Mouse (Mus musculus) limb, embryonic 10.5 days (tissue): ENCODE measurements around the gene Slc35f5. TPM values are rescaled to one million over a fixed set of nuclear protein-coding genes. Genes with fewer than 3 reads are reported as not detected.

ENCODE experiments used
- DNase-seq: peaks from one replicate; pipeline ENCODE4 v3.0.0-alpha.2; 2017; ENCODE audit warnings: low spot score
- H3K27ac ChIP-seq: fragments of 300-500 bp; sonication (generic); 2 replicates; pipeline ENCODE4 v1.5.1; 2016; ENCODE audit warnings: mild to moderate bottlenecking
- H3K27me3 ChIP-seq: fragments of 300-500 bp; sonication (generic); 2 replicates; pipeline ENCODE4 v1.6.1; 2016; ENCODE audit warnings: low read depth, mild to moderate bottlenecking; ENCODE audit not compliant: poor library complexity, severe bottlenecking
- H3K36me3 ChIP-seq: fragments of 300-500 bp; sonication (generic); 2 replicates; pipeline ENCODE4 v1.6.1; 2016; ENCODE audit warnings: mild to moderate bottlenecking, moderate library complexity
- H3K4me1 ChIP-seq: fragments of 300-500 bp; sonication (generic); 2 replicates; pipeline ENCODE4 v1.6.1; 2016
- H3K4me3 ChIP-seq: fragments of 300-500 bp; sonication (generic); 2 replicates; pipeline ENCODE4 v1.5.1; 2016; ENCODE audit warnings: mild to moderate bottlenecking, moderate library complexity
- H3K9me3 ChIP-seq: fragments of 300-500 bp; sonication (generic); replicated peaks from 2 replicates; pipeline ENCODE4 v1.6.1; 2016; ENCODE audit warnings: mild to moderate bottlenecking
- WGBS: fragments of 180-500 bp; shearing (Covaris S2); methylation state at CpG from one replicate; pipeline ENCODE4 v1.1.7; 2016; 5-methylcytosine and 5-hydroxymethylcytosine counted together
- polyA plus RNA-seq: library from polyadenylated mRNA; unstranded; fragments of >200 nt; fragmentation: Nextera tagmentation; extraction: Ambion mirVana; gene quantifications from 2 replicates; pipeline ENCODE4 v1.2.1, GENCODE M21; 2016

The Slc35f5 gene
- polyA plus RNA-seq, 1 experiment from 2014 or later = 25.3 TPM

- Histone ChIP-seq H3K36me3 (no peaks in the 10 kb centered on the region), H3K9me3 (no peaks in the 10 kb centered on the region), H3K4me3 (no peak overlapping the region), H3K27ac (no peak overlapping the region), H3K4me1 (no peaks in the 10 kb centered on the region), H3K27me3 (no peaks in the 10 kb centered on the region)
- no peak for DNase-seq
- WGBS = 91% methylated on average over 7 of the region's 7 CpGs
Measured at GRCm38 (mm10) chr1:125542008-125542999, 18.1 kb upstream of the Slc35f5 start.

DNA sequence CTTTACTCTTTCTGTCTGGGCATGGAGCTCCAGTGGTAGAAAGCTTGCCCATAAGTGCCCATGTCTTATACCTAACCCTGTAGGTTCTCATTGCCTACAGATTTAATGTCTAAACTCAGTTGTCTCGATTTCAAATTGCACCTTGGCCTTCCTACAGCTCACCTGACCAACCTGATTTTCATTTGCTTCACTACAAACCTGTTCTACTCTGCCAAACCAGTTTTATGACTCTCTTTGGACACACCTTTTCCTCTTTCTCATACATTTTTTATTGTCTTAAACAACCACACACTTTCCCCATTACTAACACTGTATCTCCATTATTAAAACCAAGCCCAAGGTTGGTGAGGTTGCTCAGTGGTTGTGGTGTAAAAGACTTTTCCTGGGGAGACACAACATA is 10.5 kb upstream of the Slc35f5 start:
- no peaks in the 10 kb centered on the region for H3K9me3 ChIP-seq
- H3K4me3 ChIP-seq = no peak overlapping the region
- no peak for DNase-seq
- no peak overlapping the region for H3K27ac ChIP-seq
- H3K27me3 ChIP-seq = no peaks in the 10 kb centered on the region
- 61% methylated on average over 1 of the region's 1 CpGs for WGBS
- H3K36me3 ChIP-seq = no peaks in the 10 kb centered on the region
- H3K4me1 ChIP-seq = no peaks in the 10 kb centered on the region

DNA sequence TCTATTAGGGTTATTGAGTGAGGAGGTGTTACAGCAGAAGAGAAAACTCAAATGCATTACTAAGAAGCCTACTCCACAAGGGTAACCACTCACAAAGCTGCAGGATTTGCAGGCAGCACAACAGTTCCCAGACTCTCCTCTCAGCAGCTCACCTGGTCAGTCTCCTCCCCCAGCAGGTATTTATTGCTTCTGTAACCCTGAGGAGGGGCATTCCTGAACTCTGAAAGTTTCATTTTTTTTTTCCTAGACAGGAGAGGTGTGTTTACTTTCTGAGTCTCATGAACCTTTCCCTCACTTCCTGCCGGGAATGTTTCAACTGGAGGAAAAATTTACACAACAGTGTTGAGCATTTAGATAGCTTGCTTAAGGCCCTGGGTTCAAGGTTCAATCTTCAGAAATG is 10.0 kb upstream of the Slc35f5 start:
- H3K36me3 ChIP-seq = no peaks in the 10 kb centered on the region

GRCm38 (mm10) chr1:125551564-125551963 is 8.8 kb upstream of the Slc35f5 start:
- Histone ChIP-seq H3K36me3 (no peaks in the 10 kb centered on the region), H3K27ac (no peak overlapping the region), H3K27me3 (no peaks in the 10 kb centered on the region), H3K9me3 (no peaks in the 10 kb centered on the region), H3K4me1 (no peaks in the 10 kb centered on the region), H3K4me3 (no peak overlapping the region)
- no peak for DNase-seq
- 89% methylated on average over 2 of the region's 2 CpGs for WGBS

More for the DNA sequence above, 10.0 kb upstream of the Slc35f5 start:
- Histone ChIP-seq H3K9me3 (no peaks in the 10 kb centered on the region), H3K4me3 (no peak overlapping the region), H3K27ac (no peak overlapping the region), H3K4me1 (no peaks in the 10 kb centered on the region), H3K27me3 (no peaks in the 10 kb centered on the region)
- WGBS = 75% methylated on average over 1 of the region's 1 CpGs
- DNase-seq = no peak

DNA sequence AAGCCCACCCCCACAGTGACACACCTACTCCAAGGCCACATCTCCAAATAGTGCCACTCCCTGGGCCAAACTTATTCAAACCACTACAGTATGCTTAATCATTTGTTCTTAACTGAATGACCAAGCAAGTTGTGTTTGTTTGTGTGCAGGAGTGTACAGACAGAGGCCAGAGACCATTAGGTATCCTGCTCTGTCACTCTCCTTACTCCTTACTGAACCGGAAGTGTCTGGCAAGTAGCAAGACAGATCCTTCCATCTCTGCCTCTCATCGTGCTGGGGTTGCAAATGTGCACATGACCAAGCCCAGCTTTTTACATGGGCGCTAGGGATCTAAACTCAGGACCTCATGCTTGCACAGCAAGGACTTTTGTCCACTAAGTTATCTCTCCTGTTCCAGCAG is 1.1 kb upstream of the Slc35f5 start:
- Histone ChIP-seq H3K4me1 (peaks cover 11% of the 10 kb centered on the region), H3K4me3 (no peak overlapping the region), H3K36me3 (no peaks in the 10 kb centered on the region), H3K9me3 (no peaks in the 10 kb centered on the region), H3K27me3 (no peaks in the 10 kb centered on the region), H3K27ac (peak overlapping the region; percentile 91; the same call in 1 of the 2 replicates)
- DNase-seq = no peak
- WGBS = 78% methylated on average over 3 of the region's 3 CpGs

DNA sequence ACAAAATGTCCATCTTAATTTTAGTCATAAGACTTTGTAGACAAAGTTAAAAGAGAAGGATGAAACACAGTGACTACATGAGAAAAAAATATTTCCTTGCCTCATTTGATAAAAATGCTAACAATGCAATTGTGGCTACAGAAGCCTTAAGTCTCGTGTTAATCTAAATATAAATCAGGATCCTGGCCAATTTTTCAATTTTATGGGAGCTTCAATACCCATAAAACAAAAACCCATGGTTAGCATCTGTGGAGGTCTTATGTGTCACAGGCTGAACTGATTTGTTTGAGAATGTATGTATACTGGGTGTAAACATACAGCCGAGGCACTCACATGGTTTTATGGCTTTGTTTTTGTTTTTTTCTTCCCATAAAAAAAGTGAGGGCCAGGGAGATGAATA is 674 bp upstream of the Slc35f5 start:
- Histone ChIP-seq H3K27me3 (no peaks in the 10 kb centered on the region), H3K9me3 (no peaks in the 10 kb centered on the region), H3K27ac (peak overlapping the region; percentile 91), H3K36me3 (no peaks in the 10 kb centered on the region), H3K4me3 (peak overlapping the region; percentile 89), H3K4me1 (peaks cover 11% of the 10 kb centered on the region)
- no peak for DNase-seq
- WGBS = 34% methylated on average over 2 of the region's 2 CpGs

- Histone ChIP-seq H3K9me3 (no peaks in the 10 kb centered on the region), H3K27ac (peak overlapping the region; percentile 91), H3K4me1 (peaks cover 11% of the 10 kb centered on the region), H3K27me3 (no peaks in the 10 kb centered on the region), H3K36me3 (peaks cover 4% of the 10 kb centered on the region; the same call in 1 of the 2 replicates), H3K4me3 (peak overlapping the region; percentile 89)
- no peak for DNase-seq
- WGBS = 2% methylated on average over 29 of the region's 29 CpGs
Measured at GRCm38 (mm10) chr1:125561206-125561605, 811 bp downstream of the Slc35f5 start.

DNA sequence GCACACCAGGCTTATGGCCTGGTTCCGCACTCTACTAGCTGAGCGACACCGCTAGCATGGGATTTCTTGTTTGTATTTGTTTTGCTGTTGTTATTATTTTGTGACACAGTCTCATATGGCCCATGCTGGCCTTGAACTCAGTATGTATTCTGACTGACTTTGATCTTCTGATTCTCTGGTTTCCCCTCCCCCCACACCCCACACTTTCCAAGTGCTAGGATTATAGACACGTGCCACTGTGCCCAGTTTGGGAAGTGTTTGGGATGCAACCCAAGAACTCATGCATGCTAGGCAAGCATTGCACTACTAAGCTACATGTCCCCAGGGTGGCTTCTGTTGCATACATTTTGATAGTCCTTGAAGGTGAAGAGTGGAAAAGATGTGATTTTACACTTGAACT is 1.4 kb downstream of the Slc35f5 start:
- H3K36me3 ChIP-seq = peaks cover 4% of the 10 kb centered on the region; the same call in 1 of the 2 replicates
- peak; percentile 31 for DNase-seq
- peaks cover 11% of the 10 kb centered on the region for H3K4me1 ChIP-seq
- peak overlapping the region; percentile 89 for H3K4me3 ChIP-seq
- WGBS = 70% methylated on average over 4 of the region's 4 CpGs
- no peak overlapping the region for H3K27ac ChIP-seq
- no peaks in the 10 kb centered on the region for H3K9me3 ChIP-seq
- H3K27me3 ChIP-seq = no peaks in the 10 kb centered on the region

- Histone ChIP-seq H3K4me3 (no peak overlapping the region), H3K9me3 (no peaks in the 10 kb centered on the region), H3K27ac (no peak overlapping the region), H3K36me3 (peaks cover 38% of the 10 kb centered on the region), H3K27me3 (no peaks in the 10 kb centered on the region), H3K4me1 (no peaks in the 10 kb centered on the region)
- WGBS = 94% methylated on average over 4 of the region's 4 CpGs
- DNase-seq = no peak
Measured at GRCm38 (mm10) chr1:125568126-125568525, 7.7 kb downstream of the Slc35f5 start.

DNA sequence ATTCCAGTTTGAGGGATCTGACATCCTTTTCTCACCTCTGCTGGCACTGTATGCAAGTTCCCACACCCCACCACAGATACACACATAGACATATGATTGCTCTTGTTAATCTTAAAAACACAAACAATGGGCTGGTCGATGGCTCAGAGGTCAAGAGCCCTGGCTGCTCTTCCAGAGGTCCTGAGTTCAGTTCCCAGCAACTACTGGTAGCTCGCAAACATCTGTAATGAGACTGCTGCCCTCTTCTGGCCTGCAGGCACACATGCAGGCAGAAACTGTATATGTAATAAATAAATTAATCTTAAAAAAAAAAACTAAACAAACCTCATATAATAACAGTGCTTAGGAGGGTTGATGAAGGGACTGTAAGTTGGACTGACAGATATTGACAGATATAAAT is 13.8 kb downstream of the Slc35f5 start:
- 84% methylated on average over 2 of the region's 2 CpGs for WGBS
- Histone ChIP-seq H3K27me3 (no peaks in the 10 kb centered on the region), H3K9me3 (no peaks in the 10 kb centered on the region), H3K36me3 (peaks cover 57% of the 10 kb centered on the region), H3K27ac (no peak overlapping the region), H3K4me1 (no peaks in the 10 kb centered on the region), H3K4me3 (no peak overlapping the region)
- DNase-seq = no peak

DNA sequence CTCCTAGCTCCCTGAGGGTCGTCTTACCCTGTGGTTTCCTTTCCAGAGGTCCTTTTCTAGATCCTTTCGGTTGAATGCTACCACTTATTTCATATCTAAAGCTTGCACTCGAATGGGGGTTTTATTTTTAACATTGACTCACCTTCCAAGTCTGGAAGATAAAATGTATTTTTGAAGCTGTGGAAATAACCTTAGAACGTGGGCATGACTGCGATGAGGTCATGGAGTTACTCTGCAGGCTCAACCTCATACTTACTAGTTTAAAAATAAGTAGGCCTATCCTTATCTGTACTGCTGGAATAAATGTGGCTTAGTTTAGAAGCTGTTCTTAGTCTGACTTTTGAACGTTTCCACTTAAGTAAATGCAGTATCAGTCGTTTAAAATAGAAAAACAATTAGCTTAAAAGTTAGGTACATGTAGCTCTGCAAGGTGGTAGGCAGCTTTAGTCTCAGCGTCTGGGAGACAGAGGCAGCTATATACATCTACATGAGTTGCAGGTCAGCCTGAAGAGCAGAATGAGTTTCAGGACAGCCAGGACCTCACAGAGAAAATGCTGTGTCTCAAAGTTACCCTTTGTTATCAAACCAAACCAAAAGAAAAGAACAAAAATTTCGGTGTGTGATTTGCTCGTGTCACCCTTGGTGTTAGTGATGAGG is 15.2 kb downstream of the Slc35f5 start:
- Histone ChIP-seq H3K4me3 (no peak overlapping the region), H3K4me1 (no peaks in the 10 kb centered on the region), H3K27ac (no peak overlapping the region), H3K27me3 (no peaks in the 10 kb centered on the region), H3K36me3 (peaks cover 48% of the 10 kb centered on the region), H3K9me3 (no peaks in the 10 kb centered on the region)
- WGBS = 88% methylated on average over 10 of the region's 10 CpGs
- no peak for DNase-seq

- H3K27ac ChIP-seq = no peak overlapping the region
- H3K4me3 ChIP-seq = no peak overlapping the region
- H3K4me1 ChIP-seq = no peaks in the 10 kb centered on the region
- H3K27me3 ChIP-seq = no peaks in the 10 kb centered on the region
- H3K36me3 ChIP-seq = peaks cover 49% of the 10 kb centered on the region
- H3K9me3 ChIP-seq = no peaks in the 10 kb centered on the region
- DNase-seq = no peak
Measured at GRCm38 (mm10) chr1:125576965-125577364, 16.6 kb downstream of the Slc35f5 start.

GRCm38 (mm10) chr1:125578091-125578490 is 17.7 kb downstream of the Slc35f5 start:
- Histone ChIP-seq H3K4me1 (no peaks in the 10 kb centered on the region), H3K9me3 (no peaks in the 10 kb centered on the region), H3K4me3 (no peak overlapping the region), H3K36me3 (peaks cover 41% of the 10 kb centered on the region), H3K27me3 (no peaks in the 10 kb centered on the region), H3K27ac (no peak overlapping the region)
- 95% methylated on average over 1 of the region's 1 CpGs for WGBS
- no peak for DNase-seq
